Mouse (Mus musculus): Measurements from ENCODE around the gene Gm16442.
"Not testable (repeated sequence)": the region's sequence is repeated elsewhere in the genome, so short reads cannot be mapped to it uniquely, and the experiment has no call there.

The Gm16442 gene

DNA sequence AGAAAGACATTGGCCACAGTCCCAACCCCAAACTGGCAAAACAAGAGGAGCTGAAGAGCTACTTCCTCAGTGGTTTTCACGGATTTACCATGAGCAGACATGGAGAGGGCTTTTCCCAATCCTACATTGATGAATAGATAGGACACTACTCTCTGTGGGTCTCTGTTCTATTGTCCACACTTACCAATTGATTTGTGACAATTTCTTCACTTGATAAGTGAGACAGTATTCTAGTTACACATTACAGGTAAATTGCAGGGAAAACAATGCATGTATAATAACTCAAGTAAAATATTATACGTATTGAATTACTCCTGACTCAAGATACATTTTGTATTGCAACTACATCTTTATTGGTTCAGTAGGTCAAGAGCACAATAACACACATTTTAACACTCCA lies at the start of gene Gm16442:
Gm16442 (minus strand) TSS at position 101 of the 400 bp plus-strand sequence.
- DNase-seq = not testable (repeated sequence)

DNA sequence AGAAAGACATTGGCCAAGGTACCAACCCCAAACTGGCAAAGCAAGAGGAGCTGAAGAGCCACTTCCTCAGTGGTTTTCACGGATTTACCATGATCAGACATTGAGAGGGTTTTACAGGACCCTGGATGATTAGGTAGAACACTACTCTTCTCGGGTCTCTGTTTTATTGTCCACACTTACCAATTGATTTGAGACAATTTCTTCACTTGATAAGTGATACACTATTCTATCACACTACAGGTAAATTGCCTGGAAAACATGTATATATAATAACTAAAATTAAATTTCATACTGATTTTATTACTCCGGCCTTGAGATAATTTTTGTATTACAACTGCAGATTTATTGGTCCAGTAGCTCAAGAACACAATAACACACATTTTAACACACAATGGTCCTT lies 45.9 kb upstream of the Gm16442 start, which contains the start of gene Vmn1r94:
Vmn1r94 (minus strand) TSS at position 101 of the 400 bp plus-strand sequence.
- not testable (repeated sequence) for DNase-seq

DNA sequence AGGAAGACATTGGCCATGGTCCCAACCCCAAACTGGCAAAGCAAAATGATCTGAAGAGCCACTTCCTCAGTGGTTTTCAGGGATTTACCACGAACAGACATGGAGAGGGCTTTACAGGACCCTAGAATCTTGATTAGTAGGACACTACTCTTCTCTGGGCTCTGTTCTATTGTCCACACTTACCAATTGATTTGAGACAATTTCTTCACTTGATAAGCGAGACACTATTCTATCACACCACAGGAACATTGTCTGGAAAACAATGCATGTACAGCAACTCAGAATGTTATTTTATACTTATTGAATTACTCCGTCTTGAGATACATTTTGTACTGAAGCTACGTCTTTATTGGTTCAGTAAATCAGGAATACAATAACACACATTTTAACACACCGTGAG lies 16.6 kb upstream of the Gm16442 start, which contains the start of gene Vmn1r93:
Vmn1r93 (minus strand) TSS at position 101 of the 400 bp plus-strand sequence.
- not testable (repeated sequence) for DNase-seq

DNA sequence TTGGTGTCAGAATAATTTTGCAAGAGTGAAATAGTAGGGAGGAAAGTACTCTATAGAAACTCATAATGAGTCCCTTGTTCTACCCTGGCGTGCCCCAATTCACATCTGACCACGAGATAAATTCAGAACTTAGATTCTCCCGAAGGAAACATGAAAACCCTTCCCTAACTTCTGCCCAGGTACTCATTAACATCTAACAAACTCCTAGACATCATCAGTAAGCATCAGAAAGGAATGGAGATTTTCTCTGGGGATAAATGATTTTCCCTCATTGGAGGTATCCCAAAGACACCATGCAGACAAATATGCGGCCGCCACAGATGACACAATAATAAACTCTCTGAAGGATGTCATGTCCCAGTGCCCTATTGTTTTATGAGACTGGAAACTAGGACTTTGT lies 23.0 kb downstream of the Gm16442 start, which contains the start of gene Vmn1r91:
Vmn1r91 (plus strand) TSS at position 301 of the 400 bp plus-strand sequence.
- not testable (repeated sequence) for DNase-seq

DNA sequence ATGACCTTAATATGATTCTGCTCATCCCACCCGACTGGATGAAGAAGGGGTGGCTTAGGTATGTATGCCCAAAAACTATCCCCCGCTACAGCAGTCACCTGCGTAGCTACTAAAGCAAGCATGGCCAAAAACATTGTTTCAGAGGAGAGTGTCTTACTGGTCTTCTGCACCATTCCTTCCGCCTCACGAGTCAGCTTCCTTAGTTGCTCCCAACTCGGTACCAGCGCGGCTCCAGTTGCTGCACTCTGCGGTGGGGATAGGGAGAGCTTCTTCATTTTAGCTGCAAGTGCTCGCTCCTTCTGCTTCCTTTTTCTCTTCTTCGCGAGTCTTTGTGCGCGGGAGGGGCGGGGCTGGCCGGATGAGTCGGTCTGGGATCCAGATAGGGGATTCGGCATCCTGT lies 44.3 kb downstream of the Gm16442 start:
- DNase-seq = not testable (repeated sequence)
